Mouse (Mus musculus): ENCODE results near the gene Ubxn1.
"Not testable (repeated sequence)": the region's sequence is repeated elsewhere in the genome, so short reads cannot be mapped to it uniquely, and the experiment has no call there.

Ubxn1 gene

GRCm38 (mm10) chr19:8857689-8858088 lies 13.6 kb upstream of the Ubxn1 start:
- peak; percentile 89 for DNase-seq (ENCODE audit: low read depth)

GRCm38 (mm10) chr19:8859018-8859417 lies 12.3 kb upstream of the Ubxn1 start:
- DNase-seq (ENCODE audit: low read depth): peak; percentile 70

- DNase-seq (ENCODE audit: low read depth): no peak
These were observed 7.0 kb upstream of the Ubxn1 start for GRCm38 (mm10) chr19:8864265-8864664.

GRCm38 (mm10) chr19:8870381-8870780 lies 915 bp upstream of the Ubxn1 start:
- DNase-seq (ENCODE audit: low read depth): not testable (repeated sequence)

- no peak for DNase-seq (ENCODE audit: low read depth)
These were observed 458 bp upstream of the Ubxn1 start for GRCm38 (mm10) chr19:8870838-8871237.

- DNase-seq (ENCODE audit: low read depth): peak; percentile 37
These were observed 1.1 kb downstream of the Ubxn1 start for GRCm38 (mm10) chr19:8872266-8872840.

GRCm38 (mm10) chr19:8875031-8875430 lies 3.7 kb downstream of the Ubxn1 start:
- DNase-seq (ENCODE audit: low read depth): no peak

GRCm38 (mm10) chr19:8880311-8881033 lies 9.2 kb downstream of the Ubxn1 start, which contains the start of gene Uqcc3:
TSS of gene Uqcc3 (minus strand) at chr19:8880923.
- peak; percentile 94 for DNase-seq (ENCODE audit: low read depth)

GRCm38 (mm10) chr19:8881034-8881392 lies 9.7 kb downstream of the Ubxn1 start:
- DNase-seq (ENCODE audit: low read depth): no peak

GRCm38 (mm10) chr19:8883616-8884015 lies 12.3 kb downstream of the Ubxn1 start, which contains the start of the genes Lbhd1 and Gm49403:
TSS of gene Lbhd1 (plus strand) at chr19:8883732.
TSS of gene Gm49403 (plus strand) at chr19:8883930.
- DNase-seq (ENCODE audit: low read depth): no peak

GRCm38 (mm10) chr19:8886916-8887584 lies 15.8 kb downstream of the Ubxn1 start:
- peak; percentile 33 for DNase-seq (ENCODE audit: low read depth)

GRCm38 (mm10) chr19:8887585-8888463 lies 16.5 kb downstream of the Ubxn1 start:
- peak; percentile 40 for DNase-seq (ENCODE audit: low read depth)

GRCm38 (mm10) chr19:8888511-8889385 lies 17.5 kb downstream of the Ubxn1 start, which contains the start of the genes 1810009A15Rik and Gm49416:
TSS of gene 1810009A15Rik (plus strand) at chr19:8888853.
TSS of gene Gm49416 (plus strand) at chr19:8888926.
- peak; percentile 99 for DNase-seq (ENCODE audit: low read depth)

GRCm38 (mm10) chr19:8892829-8893766 lies 21.8 kb downstream of the Ubxn1 start, which contains the start of gene Ints5:
TSS of gene Ints5 (plus strand) at chr19:8893005.
- peak; percentile 95 for DNase-seq (ENCODE audit: low read depth)

- DNase-seq (ENCODE audit: low read depth): no peak
These were observed 24.2 kb downstream of the Ubxn1 start for GRCm38 (mm10) chr19:8895397-8895960.

- DNase-seq (ENCODE audit: low read depth): not testable (repeated sequence)
These were observed 24.9 kb downstream of the Ubxn1 start for GRCm38 (mm10) chr19:8896231-8896630.

- peak; percentile 77 for DNase-seq (ENCODE audit: low read depth)
These were observed 26.0 kb downstream of the Ubxn1 start for GRCm38 (mm10) chr19:8897211-8897864.

GRCm38 (mm10) chr19:8897865-8898495 lies 26.7 kb downstream of the Ubxn1 start, which contains the start of gene Ganab:
TSS of gene Ganab (plus strand) at chr19:8898071.
- DNase-seq (ENCODE audit: low read depth): peak; percentile 99

Measured in NIH3T3 (cell line).